Mouse (Mus musculus) heart, adult 2 months (tissue): ENCODE results near the gene Ppp2r1b. TPM values are rescaled to one million over a fixed set of nuclear protein-coding genes. Genes with fewer than 3 reads are reported as not detected.

ENCODE experiments used
- DNase-seq, 2 experiments: peaks; one replicate each; pipeline ENCODE4 v3.0.0; 2021
- H3K27ac ChIP-seq: fragments of 200-600 bp; 2 replicates; pipeline ENCODE4 v1.8.1; 2022
- H3K27me3 ChIP-seq: fragments of 200-500 bp; 2 replicates; pipeline ENCODE4 v1.6.1; 2012; ENCODE audit warnings: mild to moderate bottlenecking, low read length, inconsistent platforms, mixed read lengths; ENCODE audit not compliant: control insufficient read depth, insufficient read depth
- H3K36me3 ChIP-seq: fragments of 200-500 bp; 2 replicates; pipeline ENCODE4 v1.6.1; 2012; ENCODE audit warnings: low read length, inconsistent platforms; ENCODE audit not compliant: control insufficient read depth, insufficient read depth
- H3K4me1 ChIP-seq: fragments of 200-500 bp; 2 replicates; pipeline ENCODE4 v1.6.1; 2011; ENCODE audit warnings: low read length; ENCODE audit not compliant: control insufficient read depth, insufficient read depth
- H3K4me3 ChIP-seq: fragments of 200-600 bp; 2 replicates; pipeline ENCODE4 v1.8.1; 2022
- H3K79me2 ChIP-seq: fragments of 200-500 bp; replicated peaks from 2 replicates; pipeline ENCODE4 v1.6.1; 2012; ENCODE audit warnings: mild to moderate bottlenecking, inconsistent platforms, low read length, moderate library complexity, mixed read lengths; ENCODE audit not compliant: control insufficient read depth, insufficient read depth
- H3K9ac ChIP-seq: fragments of 200-500 bp; 2 replicates; pipeline ENCODE4 v1.6.1; 2012; ENCODE audit warnings: low read depth, mild to moderate bottlenecking, control low read depth, inconsistent platforms, low read length, mixed read lengths
- CTCF ChIP-seq: fragments of 200-600 bp; IDR thresholded peaks from 2 replicates; pipeline ENCODE4 v1.8.1; 2022; ENCODE audit warnings: antibody characterized with exemption, mild to moderate bottlenecking, moderate library complexity
- EP300 ChIP-seq: fragments of 200-500 bp; IDR thresholded peaks from 2 replicates; pipeline ENCODE4 v1.6.1; 2011; ENCODE audit warnings: low read depth, low read length, control low read depth; ENCODE audit not compliant: insufficient read depth
- POLR2A ChIP-seq: fragments of 200-500 bp; IDR thresholded peaks from 2 replicates; pipeline ENCODE4 v1.6.1; 2011; ENCODE audit warnings: mild to moderate bottlenecking, low read depth, low read length, control low read depth; ENCODE audit not compliant: insufficient read depth
- WGBS: fragments of 180-500 bp; shearing (Covaris S2); methylation state at CpG from one replicate; pipeline ENCODE4 v1.1.7; 2018; 5-methylcytosine and 5-hydroxymethylcytosine counted together
- intact Hi-C: fragments of 180-260 bp; cut with DNase I; formaldehyde crosslinking; loops from one replicate; pipeline ENCODE4 v1.15.1; 2025
- polyA plus RNA-seq: library from polyadenylated mRNA; depleted of rRNA; stranded (reverse); fragments of >200 nt; gene quantifications from 2 replicates; pipeline ENCODE4 v1.2.3, GENCODE M21; 2012
- total RNA-seq, 2 experiments: library from RNA; stranded (reverse); gene quantifications; 2 replicates each; pipeline ENCODE4 v1.2.3; 2021

The Ppp2r1b gene
- total and polyA plus RNA-seq, 3 experiments: 5.4 to 10.8 (median 10.3) TPM

DNA sequence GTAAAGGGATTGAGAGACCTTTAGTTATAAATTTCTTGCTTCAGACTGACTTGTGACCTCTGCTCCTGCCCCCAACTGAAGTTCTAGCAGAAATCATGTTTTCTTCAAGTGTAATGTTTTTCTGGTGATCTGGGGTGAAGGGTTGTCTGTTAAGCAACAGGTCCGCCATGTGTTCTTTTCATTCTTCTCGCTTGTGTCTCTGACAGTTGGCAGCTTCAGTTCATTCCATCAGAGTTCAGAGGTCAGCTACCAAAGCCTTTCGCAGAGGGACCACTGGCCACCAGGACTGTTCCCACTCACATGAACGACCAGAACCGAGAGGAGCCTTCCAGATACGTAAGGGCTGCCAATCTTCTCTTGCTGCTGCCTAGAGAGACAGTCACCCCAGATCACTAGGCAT is 36.6 kb upstream of the Ppp2r1b start:
- no peak for DNase-seq
- no peaks in the 10 kb centered on the region for H3K27me3 ChIP-seq
- TF ChIP-seq EP300 (no peak), CTCF (no peak), POLR2A (no peak)
- no peaks in the 10 kb centered on the region for H3K79me2 ChIP-seq
- intact Hi-C loops: no loop called here
- WGBS: 90% methylated on average over 6 of the region's 6 CpGs
- H3K4me3 ChIP-seq: no peak overlapping the region
- no peaks in the 10 kb centered on the region for H3K4me1 ChIP-seq
- no peak overlapping the region for H3K9ac ChIP-seq
- H3K27ac ChIP-seq: no peak overlapping the region
- no peaks in the 10 kb centered on the region for H3K36me3 ChIP-seq

DNA sequence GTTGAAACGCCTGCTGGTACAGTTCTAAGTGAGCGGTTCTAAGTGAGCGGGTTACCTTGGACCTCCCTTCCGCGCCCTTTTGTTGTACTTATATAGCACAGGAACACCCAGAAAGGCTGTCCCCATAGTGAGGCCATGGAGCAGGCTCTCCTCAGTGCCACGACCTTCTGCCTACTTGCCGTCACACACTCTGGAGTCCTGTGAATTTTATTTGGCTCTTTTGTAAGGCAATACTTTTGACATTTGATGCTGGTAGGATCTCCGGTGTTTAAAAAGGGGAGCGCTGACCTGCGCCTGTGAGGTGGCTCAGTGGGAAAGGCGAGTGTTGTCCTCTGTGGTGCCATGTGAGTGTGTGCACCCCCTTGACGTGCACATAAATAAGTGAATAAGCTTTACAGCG is 36.0 kb upstream of the Ppp2r1b start:
- no peaks in the 10 kb centered on the region for H3K27me3 ChIP-seq
- no peak overlapping the region for H3K9ac ChIP-seq
- no peaks in the 10 kb centered on the region for H3K4me1 ChIP-seq
- no peak overlapping the region for H3K4me3 ChIP-seq
- no peak overlapping the region for H3K27ac ChIP-seq
- H3K36me3 ChIP-seq: no peaks in the 10 kb centered on the region
- no peak for DNase-seq
- intact Hi-C loops: no loop called here
- 94% methylated on average over 13 of the region's 13 CpGs for WGBS
- no peaks in the 10 kb centered on the region for H3K79me2 ChIP-seq
- TF ChIP-seq POLR2A: no peak

DNA sequence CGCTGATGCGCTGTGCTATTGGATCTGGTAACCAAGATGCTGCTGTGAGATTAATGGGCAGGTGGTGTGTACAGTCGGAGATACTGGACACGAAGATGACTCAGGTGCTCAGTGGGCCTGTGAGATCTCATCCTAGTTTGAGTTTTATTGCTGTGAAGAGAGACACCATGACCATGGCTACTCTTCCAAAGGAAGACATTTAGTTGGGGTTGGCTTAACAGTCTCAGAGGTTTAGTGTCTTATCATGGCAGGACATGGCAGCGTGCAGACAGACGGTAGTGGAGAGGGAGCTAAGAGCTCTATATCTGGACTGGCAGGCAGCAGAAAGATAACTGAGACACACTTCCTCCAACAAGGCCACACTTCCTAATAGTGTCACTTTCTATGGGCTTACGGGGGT is 33.9 kb upstream of the Ppp2r1b start:
- Histone ChIP-seq H3K27me3 (no peaks in the 10 kb centered on the region), H3K36me3 (no peaks in the 10 kb centered on the region), H3K4me1 (no peaks in the 10 kb centered on the region), H3K4me3 (no peak overlapping the region), H3K79me2 (no peaks in the 10 kb centered on the region), H3K9ac (no peak overlapping the region), H3K27ac (no peak overlapping the region)
- WGBS: 73% methylated on average over 7 of the region's 7 CpGs
- no peak for DNase-seq
- no peak for TF ChIP-seq POLR2A
- no peak for TF ChIP-seq EP300
- no peak for TF ChIP-seq CTCF
- intact Hi-C loops: no loop called here

DNA sequence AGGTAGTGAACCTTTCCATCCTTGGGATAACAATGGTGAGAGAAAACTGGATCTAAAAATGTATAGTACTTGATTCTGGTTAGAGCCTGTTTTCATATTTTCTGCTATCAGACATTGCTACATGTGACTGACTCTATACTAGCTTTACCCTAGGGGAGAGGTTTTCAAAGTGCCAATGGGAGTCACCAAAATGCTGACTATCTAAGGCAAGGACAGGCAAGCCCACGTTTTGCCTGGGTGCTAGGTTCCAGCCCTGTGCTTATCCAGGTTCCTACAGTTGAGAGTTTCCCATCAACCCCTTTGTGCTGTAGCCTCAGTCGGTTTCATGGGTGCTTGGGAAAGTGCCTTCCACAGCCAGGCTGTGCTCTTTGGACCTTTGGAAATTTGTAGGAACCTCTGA is 33.4 kb upstream of the Ppp2r1b start:
- no peaks in the 10 kb centered on the region for H3K36me3 ChIP-seq
- H3K79me2 ChIP-seq: no peaks in the 10 kb centered on the region
- no peak for DNase-seq
- H3K4me1 ChIP-seq: no peaks in the 10 kb centered on the region
- WGBS: 79% methylated on average over 2 of the region's 2 CpGs
- H3K27me3 ChIP-seq: no peaks in the 10 kb centered on the region
- no peak overlapping the region for H3K9ac ChIP-seq
- H3K4me3 ChIP-seq: no peak overlapping the region
- TF ChIP-seq EP300 (no peak), POLR2A (no peak), CTCF (no peak)
- intact Hi-C loops: no loop called here
- no peak overlapping the region for H3K27ac ChIP-seq

DNA sequence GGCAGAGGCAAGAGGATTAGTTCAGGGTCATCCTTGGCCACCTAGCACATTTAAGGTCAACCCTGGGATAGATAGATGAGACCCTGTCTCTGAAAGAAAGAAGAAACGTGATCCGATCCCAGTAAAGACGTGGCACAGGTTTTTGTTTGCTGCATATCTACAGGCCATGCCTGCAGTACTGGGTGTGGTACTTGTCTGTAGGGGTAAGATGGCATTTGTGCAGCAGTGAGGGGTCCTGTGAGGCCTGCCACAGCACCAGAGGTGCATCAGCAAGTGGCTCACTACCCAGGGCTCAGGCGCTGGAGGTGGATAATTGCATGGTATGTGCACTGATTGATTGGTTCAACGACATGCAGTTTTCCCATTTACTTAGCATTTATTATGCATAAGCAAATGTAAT is 31.3 kb upstream of the Ppp2r1b start:
- Histone ChIP-seq H3K27me3 (no peaks in the 10 kb centered on the region), H3K79me2 (no peaks in the 10 kb centered on the region), H3K4me1 (no peaks in the 10 kb centered on the region), H3K36me3 (no peaks in the 10 kb centered on the region), H3K27ac (no peak overlapping the region), H3K4me3 (no peak overlapping the region), H3K9ac (no peak overlapping the region)
- TF ChIP-seq POLR2A: no peak
- no peak for TF ChIP-seq EP300
- no peak for TF ChIP-seq CTCF
- DNase-seq: no peak
- 94% methylated on average over 5 of the region's 5 CpGs for WGBS
- intact Hi-C loops: no loop called here

DNA sequence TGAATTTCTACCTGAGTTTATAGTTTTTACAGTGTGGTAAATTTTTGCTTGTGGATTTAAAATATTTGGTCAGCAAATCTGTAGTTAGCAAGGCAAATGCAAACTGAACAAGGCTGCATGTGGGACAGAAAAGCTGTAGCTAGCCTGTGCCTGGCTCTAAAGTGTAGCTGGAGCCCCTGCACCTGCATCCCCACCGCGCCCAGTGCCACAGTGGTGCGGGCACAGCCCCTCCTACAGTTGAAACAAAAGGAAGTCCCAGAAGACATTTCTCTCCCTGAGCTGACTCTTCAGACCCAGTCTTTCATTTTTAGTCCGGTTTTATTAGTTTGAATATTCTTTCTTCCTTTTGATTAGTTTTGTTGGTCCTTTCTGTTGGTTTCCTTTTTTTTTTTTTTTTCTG is 29.4 kb upstream of the Ppp2r1b start:
- no peak for TF ChIP-seq EP300
- no peak for TF ChIP-seq CTCF
- TF ChIP-seq POLR2A: no peak
- WGBS: 93% methylated on average over 4 of the region's 4 CpGs
- Histone ChIP-seq H3K9ac (no peak overlapping the region), H3K27ac (no peak overlapping the region), H3K36me3 (no peaks in the 10 kb centered on the region), H3K4me3 (no peak overlapping the region), H3K4me1 (no peaks in the 10 kb centered on the region), H3K27me3 (no peaks in the 10 kb centered on the region), H3K79me2 (no peaks in the 10 kb centered on the region)
- DNase-seq: no peak
- intact Hi-C loops: no loop called here

DNA sequence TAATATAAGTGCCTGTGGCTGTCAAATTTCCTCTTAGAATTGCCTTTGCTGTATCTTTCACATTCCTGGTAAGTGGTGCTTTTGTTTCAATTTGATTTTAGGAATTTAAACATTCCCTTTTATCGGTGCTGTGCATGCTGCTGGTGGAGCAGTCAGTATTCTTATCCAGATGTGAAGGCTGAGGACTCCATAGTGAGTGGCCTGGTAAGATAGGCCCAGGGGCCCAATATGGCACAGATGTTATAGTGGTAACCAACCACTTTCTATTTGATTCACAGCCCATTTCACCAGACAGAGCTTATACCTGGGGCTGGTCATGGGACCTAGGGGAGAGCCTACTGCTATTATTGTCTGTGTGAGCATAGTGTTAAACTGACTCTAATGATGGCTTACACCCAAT is 28.6 kb upstream of the Ppp2r1b start:
- Histone ChIP-seq H3K9ac (no peak overlapping the region), H3K36me3 (no peaks in the 10 kb centered on the region), H3K4me1 (no peaks in the 10 kb centered on the region), H3K27ac (no peak overlapping the region), H3K79me2 (no peaks in the 10 kb centered on the region), H3K27me3 (no peaks in the 10 kb centered on the region), H3K4me3 (no peak overlapping the region)
- TF ChIP-seq POLR2A (no peak), EP300 (no peak), CTCF (no peak)
- intact Hi-C loops: no loop called here
- WGBS: 92% methylated on average over 1 of the region's 1 CpGs
- DNase-seq: no peak
